Mouse (Mus musculus): ENCODE data around the gene Psmg1.

GRCm38 (mm10) chr16:95992596-95992995 lies 1.8 kb upstream of the Psmg1 start:
- no peak for TF ChIP-seq GATA1 (IDR thresholded peaks at IDR 0.05; ENCODE audit: low read length)
- TF ChIP-seq TAL1 (IDR thresholded peaks at IDR 0.05; ENCODE audit: low read length): no peak

All from erythroblast, embryonic 14.5 days (primary cell).